Mouse (Mus musculus): Measurements from ENCODE around the gene Psmc3ip. TPM values are rescaled to one million over a fixed set of nuclear protein-coding genes. Genes with fewer than 3 reads are reported as not detected.

The Psmc3ip gene
- polyA plus RNA-seq, 1 experiment, result not detected

DNA sequence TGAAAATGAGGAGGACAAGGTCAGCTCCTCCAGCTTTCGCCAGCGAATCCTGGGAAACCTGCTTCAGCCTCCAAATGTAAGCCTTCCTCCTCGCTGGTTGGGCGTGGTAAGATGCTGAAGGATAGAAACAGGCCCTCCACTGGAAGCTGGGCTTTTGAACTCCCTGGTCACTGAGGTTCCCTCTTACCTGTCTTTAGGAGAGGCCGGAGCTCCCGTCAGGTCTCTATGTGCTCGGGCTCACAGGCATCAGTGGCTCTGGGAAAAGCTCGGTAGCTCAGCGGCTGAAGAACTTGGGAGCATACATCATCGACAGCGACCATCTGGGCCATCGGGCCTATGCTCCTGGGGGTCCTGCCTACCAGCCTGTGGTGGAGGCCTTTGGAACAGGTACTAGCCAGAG lies 10.4 kb downstream of the Psmc3ip start:
- TF ChIP-seq CTCF (IDR thresholded peaks at IDR 0.05; ENCODE audit: insufficient read depth, low read depth, low read length) (no peak), POLR2A (IDR thresholded peaks at IDR 0.05; ENCODE audit: insufficient read depth, low read depth, low read length) (no peak)
- WGBS, result 93% methylated on average over 12 of the region's 12 CpGs
- Histone ChIP-seq H3K4me3 (ENCODE audit: insufficient read depth, low read depth, low read length) (no peak overlapping the region), H3K27ac (ENCODE audit: insufficient read depth, low read depth, low read length) (no peak overlapping the region), H3K4me1 (ENCODE audit: control insufficient read depth, insufficient read depth, low read length) (peaks cover 18% of the 10 kb centered on the region)

DNA sequence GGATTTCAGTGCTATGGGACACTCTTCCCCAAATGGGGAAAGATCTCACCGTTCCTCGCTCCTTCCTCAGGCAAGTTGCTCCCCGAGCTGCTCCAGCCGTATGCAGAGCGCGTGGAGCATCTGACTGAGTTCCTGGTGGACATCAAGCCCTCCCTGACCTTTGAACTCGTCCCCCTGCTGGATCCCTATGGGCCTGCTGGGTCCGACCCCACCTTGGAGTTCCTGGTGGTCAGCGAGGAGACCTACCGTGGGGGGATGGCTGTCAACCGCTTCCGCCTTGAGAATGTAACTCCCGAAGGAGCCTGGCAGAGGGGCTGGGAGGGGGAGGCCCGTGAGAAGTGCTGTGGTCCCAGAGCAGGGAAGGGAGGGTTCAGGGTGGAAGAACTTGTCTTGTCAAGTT lies 11.0 kb downstream of the Psmc3ip start:
- no peak for TF ChIP-seq CTCF (IDR thresholded peaks at IDR 0.05; ENCODE audit: insufficient read depth, low read depth, low read length)
- no peak for TF ChIP-seq POLR2A (IDR thresholded peaks at IDR 0.05; ENCODE audit: insufficient read depth, low read depth, low read length)
- Histone ChIP-seq H3K27ac (ENCODE audit: insufficient read depth, low read depth, low read length) (no peak overlapping the region), H3K4me1 (ENCODE audit: control insufficient read depth, insufficient read depth, low read length) (peaks cover 23% of the 10 kb centered on the region), H3K4me3 (ENCODE audit: insufficient read depth, low read depth, low read length) (no peak overlapping the region)
- WGBS, result 88% methylated on average over 14 of the region's 14 CpGs

DNA sequence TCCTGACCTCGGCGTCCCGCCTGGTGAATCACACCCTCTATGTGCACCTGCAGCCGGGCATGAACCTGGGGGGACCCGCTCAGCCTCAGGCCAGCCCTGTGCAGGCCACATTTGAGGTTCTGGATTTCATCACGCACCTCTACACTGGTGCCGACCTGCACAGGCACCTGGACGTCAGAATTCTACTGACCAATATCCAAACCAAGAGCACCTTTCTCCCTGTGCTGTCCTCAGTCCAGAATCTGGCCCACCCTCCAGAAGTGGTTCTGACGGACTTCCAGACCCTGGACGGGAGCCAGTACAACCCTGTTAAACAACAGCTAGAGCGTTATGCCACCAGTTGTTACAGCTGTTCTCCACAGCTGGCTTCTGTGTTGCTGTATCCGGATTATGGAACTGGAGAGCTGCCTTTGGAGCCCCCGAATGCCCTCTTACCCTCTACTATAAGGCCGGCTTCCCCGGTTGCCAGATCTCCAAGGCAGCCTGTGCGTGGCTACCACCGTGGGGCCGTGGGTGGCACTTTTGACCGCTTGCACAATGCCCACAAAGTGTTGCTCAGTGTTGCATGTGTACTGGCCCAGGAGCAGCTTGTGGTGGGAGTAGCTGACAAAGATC lies 12.0 kb downstream of the Psmc3ip start:
- Histone ChIP-seq H3K27ac (ENCODE audit: insufficient read depth, low read depth, low read length) (peak overlapping the region; percentile 58), H3K4me1 (ENCODE audit: control insufficient read depth, insufficient read depth, low read length) (peaks cover 22% of the 10 kb centered on the region), H3K4me3 (ENCODE audit: insufficient read depth, low read depth, low read length) (peak overlapping the region; percentile 77)
- TF ChIP-seq CTCF (IDR thresholded peaks at IDR 0.05; ENCODE audit: insufficient read depth, low read depth, low read length) (no peak), POLR2A (IDR thresholded peaks at IDR 0.05; ENCODE audit: insufficient read depth, low read depth, low read length) (no peak)
- 25% methylated on average over 19 of the region's 19 CpGs for whole genome bisulfite sequencing

DNA sequence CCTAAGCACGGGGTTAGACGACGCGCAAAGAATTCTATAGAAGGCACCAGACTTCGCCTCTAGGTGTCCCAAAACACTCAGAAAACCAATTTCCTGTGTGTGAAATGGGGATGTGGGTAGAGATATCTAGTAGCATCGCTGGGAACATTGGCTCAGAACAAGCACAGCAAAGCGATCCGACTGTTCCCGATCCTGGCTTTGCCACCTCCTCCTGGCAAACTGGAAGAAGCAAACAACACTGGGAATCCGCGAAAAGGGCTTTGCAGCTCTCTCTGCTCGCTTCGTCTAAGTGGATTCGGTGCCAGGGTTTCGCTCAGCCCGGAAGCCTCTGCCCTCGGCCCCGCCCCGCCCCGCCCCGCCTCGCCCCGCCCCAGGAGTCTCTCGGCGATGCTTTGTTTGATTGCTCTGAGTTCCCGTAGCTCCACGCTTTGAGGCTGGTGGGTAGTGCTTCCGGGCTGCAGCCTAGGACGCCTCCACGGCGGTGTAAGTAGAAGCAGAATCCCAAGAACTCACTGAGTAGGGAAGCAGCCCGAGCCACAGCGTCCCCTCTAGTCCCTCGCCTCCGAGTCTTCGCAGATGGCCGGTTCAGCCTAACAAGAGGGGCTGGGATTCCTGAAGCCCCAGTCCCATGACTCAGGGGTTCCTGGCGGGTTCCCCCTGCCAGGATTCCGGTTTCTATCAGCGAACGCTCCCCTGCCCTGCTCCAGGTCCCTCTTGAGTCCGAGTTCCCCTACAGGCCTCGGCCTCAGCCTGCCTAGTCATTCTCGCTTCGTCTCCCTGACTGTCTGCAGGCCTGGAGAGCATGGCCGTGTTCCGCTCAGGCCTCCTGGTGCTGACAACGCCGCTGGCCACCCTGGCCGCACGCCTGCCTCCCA lies 12.8 kb downstream of the Psmc3ip start, which contains the start of gene Coasy:
Gene Coasy, plus strand, starts transcription at position 358 of the 875 bp plus-strand sequence.
- peak; percentile 61 for TF ChIP-seq POLR2A (IDR thresholded peaks at IDR 0.05; ENCODE audit: insufficient read depth, low read depth, low read length)
- 0 out of 2 replicates have a peak, but pooled peaks have one; percentile 12 for TF ChIP-seq CTCF (IDR thresholded peaks at IDR 0.05; ENCODE audit: insufficient read depth, low read depth, low read length)
- Histone ChIP-seq H3K27ac (ENCODE audit: insufficient read depth, low read depth, low read length) (peak within 1 kb of the TSS; percentile 71), H3K4me1 (ENCODE audit: control insufficient read depth, insufficient read depth, low read length) (peaks cover 16% of the 10 kb centered on the region), H3K4me3 (ENCODE audit: insufficient read depth, low read depth, low read length) (peak within 1 kb of the TSS; percentile 77)
- WGBS, result under 1% methylated on average over 51 of the region's 51 CpGs

DNA sequence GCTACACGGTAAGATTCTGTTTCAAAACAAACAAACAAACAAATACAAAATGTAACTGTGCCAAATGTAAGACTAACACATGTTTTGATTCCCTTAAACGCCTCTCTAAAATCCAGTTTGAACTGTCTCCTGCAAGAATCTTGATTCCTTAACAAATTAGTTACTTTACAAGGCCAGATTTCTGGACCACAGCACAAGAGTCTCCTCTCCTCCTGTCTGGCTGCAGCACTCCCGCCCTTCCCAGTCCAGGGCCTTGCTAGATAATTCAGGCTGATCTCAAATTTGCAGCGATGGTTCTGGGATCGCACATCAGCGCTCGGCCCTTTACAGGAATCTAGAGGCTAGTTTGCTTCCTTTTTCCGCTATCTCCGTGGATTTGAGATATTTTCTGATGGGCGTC lies 13.6 kb downstream of the Psmc3ip start:
- WGBS, result 6% methylated on average over 10 of the region's 10 CpGs
- Histone ChIP-seq H3K4me3 (ENCODE audit: insufficient read depth, low read depth, low read length) (peak overlapping the region; percentile 42), H3K4me1 (ENCODE audit: control insufficient read depth, insufficient read depth, low read length) (peaks cover 16% of the 10 kb centered on the region), H3K27ac (ENCODE audit: insufficient read depth, low read depth, low read length) (no peak overlapping the region)
- TF ChIP-seq CTCF (IDR thresholded peaks at IDR 0.05; ENCODE audit: insufficient read depth, low read depth, low read length) (no peak), POLR2A (IDR thresholded peaks at IDR 0.05; ENCODE audit: insufficient read depth, low read depth, low read length) (no peak)

DNA sequence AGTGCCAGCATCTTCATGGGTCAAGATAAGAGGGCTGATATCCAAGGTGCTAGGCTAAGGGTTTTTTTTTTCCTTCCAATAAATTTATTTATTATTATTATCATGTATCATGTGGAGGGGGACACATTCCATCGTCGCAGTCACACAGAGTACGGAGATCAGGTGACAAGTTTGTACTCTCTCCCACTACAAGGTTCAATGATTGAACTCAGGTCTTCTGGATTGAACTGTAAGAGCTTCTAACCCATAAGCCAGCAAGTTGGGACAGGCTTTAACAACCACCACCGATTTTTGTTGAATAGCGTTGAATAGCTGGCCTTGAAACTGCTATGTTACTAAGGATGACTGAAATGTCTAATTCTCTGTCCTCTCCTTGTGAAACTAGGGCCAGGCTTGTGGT lies 14.8 kb downstream of the Psmc3ip start:
- Histone ChIP-seq H3K27ac (ENCODE audit: insufficient read depth, low read depth, low read length) (no peak overlapping the region), H3K4me1 (ENCODE audit: control insufficient read depth, insufficient read depth, low read length) (peaks cover 16% of the 10 kb centered on the region), H3K4me3 (ENCODE audit: insufficient read depth, low read depth, low read length) (no peak overlapping the region)
- 73% methylated on average over 5 of the region's 5 CpGs for WGBS
- TF ChIP-seq CTCF (IDR thresholded peaks at IDR 0.05; ENCODE audit: insufficient read depth, low read depth, low read length), result no peak
- no peak for TF ChIP-seq POLR2A (IDR thresholded peaks at IDR 0.05; ENCODE audit: insufficient read depth, low read depth, low read length)

DNA sequence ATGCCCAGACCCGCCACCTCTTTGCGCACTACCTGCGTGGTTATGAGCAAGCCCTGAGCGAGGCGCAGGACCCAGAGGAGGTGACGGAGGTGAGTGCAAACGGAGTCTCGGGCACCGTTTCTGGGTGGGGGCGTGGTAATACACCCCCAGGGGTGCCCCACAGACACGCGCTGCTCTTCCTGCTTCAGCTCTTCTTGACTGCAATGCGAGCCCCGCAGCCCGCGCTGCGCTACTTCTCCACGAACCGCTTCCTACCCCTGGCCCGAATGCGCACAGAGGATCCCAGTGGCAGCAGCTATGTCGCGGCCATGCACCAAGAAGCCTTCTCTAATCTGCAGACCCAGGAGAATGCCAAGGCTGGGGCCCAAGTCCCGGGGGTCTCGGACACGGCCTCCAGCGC lies 15.5 kb downstream of the Psmc3ip start:
- no peak for TF ChIP-seq POLR2A (IDR thresholded peaks at IDR 0.05; ENCODE audit: insufficient read depth, low read depth, low read length)
- TF ChIP-seq CTCF (IDR thresholded peaks at IDR 0.05; ENCODE audit: insufficient read depth, low read depth, low read length), result no peak
- H3K27ac ChIP-seq (ENCODE audit: insufficient read depth, low read depth, low read length), result no peak overlapping the region
- 15% methylated on average over 27 of the region's 27 CpGs for WGBS
- no peak overlapping the region for H3K4me3 ChIP-seq (ENCODE audit: insufficient read depth, low read depth, low read length)
- H3K4me1 ChIP-seq (ENCODE audit: control insufficient read depth, insufficient read depth, low read length), result peaks cover 16% of the 10 kb centered on the region

DNA sequence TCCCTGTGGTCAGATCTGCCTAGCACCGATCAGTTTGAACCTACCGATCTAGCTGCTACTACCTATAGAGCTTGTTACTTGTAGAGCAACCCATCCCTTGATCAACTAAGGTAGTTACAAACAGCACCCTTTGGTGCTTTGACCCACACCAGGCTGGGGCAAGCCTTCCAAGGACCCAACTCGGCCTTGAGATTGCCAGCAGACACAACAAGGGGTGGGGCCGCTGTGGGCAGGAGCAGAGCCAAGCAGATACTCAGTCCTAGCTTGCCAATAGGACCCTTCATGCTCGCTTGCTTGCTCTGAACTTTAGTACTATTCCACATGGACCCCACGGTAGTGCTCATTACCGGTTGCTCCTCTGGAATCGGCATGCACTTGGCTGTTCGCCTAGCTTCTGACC lies 17.1 kb downstream of the Psmc3ip start, which contains the start of gene Hsd17b1:
Gene Hsd17b1, plus strand, starts transcription at position 291 of the 400 bp plus-strand sequence.
- WGBS, result 73% methylated on average over 9 of the region's 9 CpGs
- no peak within 1 kb of the TSS for H3K27ac ChIP-seq (ENCODE audit: insufficient read depth, low read depth, low read length)
- no peak within 1 kb of the TSS for H3K4me3 ChIP-seq (ENCODE audit: insufficient read depth, low read depth, low read length)
- no peak for TF ChIP-seq POLR2A (IDR thresholded peaks at IDR 0.05; ENCODE audit: insufficient read depth, low read depth, low read length)
- TF ChIP-seq CTCF (IDR thresholded peaks at IDR 0.05; ENCODE audit: insufficient read depth, low read depth, low read length), result no peak
- peaks cover 11% of the 10 kb centered on the region for H3K4me1 ChIP-seq (ENCODE audit: control insufficient read depth, insufficient read depth, low read length)

Data from olfactory bulb, adult 2 months (tissue).